Mouse (Mus musculus): ENCODE measurements around the gene Gc.

DNA sequence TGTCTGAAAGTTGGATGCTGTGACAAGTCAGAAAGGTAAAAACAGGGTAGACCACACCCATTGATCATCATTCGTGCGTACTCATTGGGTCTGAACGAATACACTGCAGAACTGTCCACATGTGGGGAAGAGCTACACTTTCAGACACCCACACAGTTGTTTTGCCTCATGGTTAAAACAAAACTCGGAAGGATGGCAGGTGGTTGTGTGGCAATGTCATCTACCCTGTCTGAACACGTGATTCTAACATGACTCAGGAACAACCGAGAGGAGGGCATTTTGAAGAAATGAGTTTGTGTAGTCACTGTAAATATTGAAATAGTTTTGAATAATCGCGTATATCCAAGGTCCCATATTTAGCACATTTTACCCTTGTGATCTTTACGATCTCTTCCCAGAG is 8.4 kb downstream of the Gc start:
- no peak for TF ChIP-seq CTCF (conservative IDR thresholded peaks at IDR 0.05; ENCODE audit: low read length)
- no peak for TF ChIP-seq POU5F1 (IDR thresholded peaks at IDR 0.05; ENCODE audit: borderline replicate concordance, low read length)

Measured in E14TG2a.4 (cell line).